ENCODE assay signal across 10 mouse cellular contexts in the genomic region with DNA sequence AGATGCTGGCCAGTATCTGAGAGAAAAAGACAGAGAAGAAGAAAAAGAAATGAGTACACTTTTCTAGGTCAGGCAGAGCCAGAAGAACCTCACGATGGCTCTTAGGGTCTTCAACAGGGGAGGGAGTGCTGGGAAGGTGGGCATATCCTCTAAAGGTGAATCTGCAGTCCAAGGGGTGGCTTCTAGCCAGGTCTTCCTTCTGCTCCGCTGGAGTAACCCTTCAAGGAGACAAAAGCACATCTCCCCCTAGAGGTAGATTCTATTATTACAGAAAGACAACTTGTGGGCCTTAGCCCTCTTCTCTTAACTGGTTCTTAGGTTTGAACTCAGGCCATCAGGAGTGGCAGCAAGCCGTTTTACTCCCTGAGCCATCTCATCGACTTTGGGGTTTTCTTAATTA. TPM values are rescaled to one million over a fixed set of nuclear protein-coding genes. Genes with fewer than 3 reads are reported as not detected.
A peak's percentile ranks its signal among the peaks of the same experiment; 100 is the strongest.
DNase-seq lines count a peak whose midpoint lies in the region; ATAC-seq and TF ChIP-seq lines count a peak whose summit lies in the region.
"Had no signal": no experiment of that assay in that cellular context is flagged by ENCODE, and none has a peak within 500 bp of the region (broad histone marks: within the 10 kb centered on the region; RNA-seq: fewer than 3 reads in every experiment).

No protein-coding gene starts in this region.

- WGBS in forebrain, embryonic 14.5 days = 8% methylated on average over 4 of the region's 4 CpGs
- 16% methylated on average over 4 of the region's 4 CpGs for WGBS in forebrain, embryonic 16.5 days
- WGBS in heart, embryonic 12.5 days = 12% methylated on average over 4 of the region's 4 CpGs
- WGBS in liver, postnatal 0 days (ENCODE audit: insufficient replicate concordance) = 8% methylated on average over 4 of the region's 4 CpGs

- TF ChIP-seq EP300 in liver, postnatal 0 days (IDR thresholded peaks at IDR 0.05; ENCODE audit: low read depth) = no peak

- H3K27ac ChIP-seq in forebrain, embryonic 14.5 days (ENCODE audit: low read depth, low read length) = no peak overlapping the region
- H3K27ac ChIP-seq in forebrain, embryonic 16.5 days (ENCODE audit: low read length) = no peak overlapping the region
- H3K27ac ChIP-seq in heart, embryonic 12.5 days (ENCODE audit: poor library complexity, severe bottlenecking) = no peak overlapping the region
- no peak overlapping the region for H3K27ac ChIP-seq in liver, postnatal 0 days (ENCODE audit: low read depth)
- H3K27ac ChIP-seq: hindbrain, embryonic 15.5 days had no signal

- 0 out of 2 replicates have a peak, but pooled peaks have one; percentile 37 for ATAC-seq in forebrain, embryonic 14.5 days
- no peak for ATAC-seq in forebrain, embryonic 16.5 days
- ATAC-seq in heart, embryonic 12.5 days (ENCODE audit: insufficient number of reproducible peaks, low FRiP score) = 0 out of 2 replicates have a peak, but pooled peaks have one; percentile 45
- peak; percentile 44; the same call in 1 of the 2 replicates for ATAC-seq in liver, postnatal 0 days

- no peak overlapping the region for H3K9ac ChIP-seq in forebrain, embryonic 14.5 days (ENCODE audit: low read length)
- H3K9ac ChIP-seq in forebrain, embryonic 16.5 days (replicated peaks; ENCODE audit: low read depth, low read length) = no peak overlapping the region
- H3K9ac ChIP-seq in heart, embryonic 12.5 days = no peak overlapping the region
- H3K9ac ChIP-seq in liver, postnatal 0 days (replicated peaks) = no peak overlapping the region
- H3K9ac ChIP-seq: hindbrain, embryonic 15.5 days had no signal

- TF ChIP-seq CTCF in liver, postnatal 0 days (IDR thresholded peaks at IDR 0.05; ENCODE audit: low read depth) = peak; percentile 76

- H3K4me1 ChIP-seq in forebrain, embryonic 14.5 days (ENCODE audit: control insufficient read depth, insufficient read depth, low read length) = no peaks in the 10 kb centered on the region
- 0 out of 2 replicates have a peak, but pooled peaks cover 3% of the 10 kb centered on the region for H3K4me1 ChIP-seq in forebrain, embryonic 16.5 days (replicated peaks; ENCODE audit: control insufficient read depth, insufficient read depth, low read length)
- H3K4me1 ChIP-seq in heart, embryonic 12.5 days (replicated peaks) = 0 out of 2 replicates have a peak, but pooled peaks cover under 1% of the 10 kb centered on the region
- no peaks in the 10 kb centered on the region for H3K4me1 ChIP-seq in liver, postnatal 0 days (ENCODE audit: insufficient read depth)
- H3K4me1 ChIP-seq: hindbrain, embryonic 15.5 days had no signal

- no peaks in the 10 kb centered on the region for H3K36me3 ChIP-seq in forebrain, embryonic 14.5 days (ENCODE audit: control insufficient read depth, insufficient read depth, low read length)
- H3K36me3 ChIP-seq in forebrain, embryonic 16.5 days (ENCODE audit: control insufficient read depth, insufficient read depth) = no peaks in the 10 kb centered on the region
- no peaks in the 10 kb centered on the region for H3K36me3 ChIP-seq in heart, embryonic 12.5 days
- H3K36me3 ChIP-seq in liver, postnatal 0 days (replicated peaks; ENCODE audit: insufficient read depth, low read length) = no peaks in the 10 kb centered on the region
- H3K36me3 ChIP-seq: G1E; hindbrain, embryonic 15.5 days had no signal

- H3K4me3 ChIP-seq in forebrain, embryonic 14.5 days (ENCODE audit: low read depth, low read length) = no peak overlapping the region
- no peak overlapping the region for H3K4me3 ChIP-seq in forebrain, embryonic 16.5 days (replicated peaks; ENCODE audit: low read length)
- no peak overlapping the region for H3K4me3 ChIP-seq in heart, embryonic 12.5 days
- H3K4me3 ChIP-seq in liver, postnatal 0 days (ENCODE audit: low read depth, low read length) = no peak overlapping the region
- H3K4me3 ChIP-seq: hindbrain, embryonic 15.5 days had no signal

- H3K4me2 ChIP-seq in forebrain, embryonic 14.5 days (ENCODE audit: low read length) = no peak overlapping the region
- no peak overlapping the region for H3K4me2 ChIP-seq in forebrain, embryonic 16.5 days (ENCODE audit: low read length)
- H3K4me2 ChIP-seq in heart, embryonic 12.5 days = no peak overlapping the region
- no peak overlapping the region for H3K4me2 ChIP-seq in liver, postnatal 0 days (ENCODE audit: low read depth, low read length)
- H3K4me2 ChIP-seq: hindbrain, embryonic 15.5 days had no signal

- DNase-seq in forebrain, embryonic 14.5 days (ENCODE audit: low spot score) = peak; percentile 90
- peak; percentile 75 for DNase-seq in 416B (ENCODE audit: low read depth)
- DNase-seq in c-Kit-negative CD71-positive TER-119-positive erythroid progenitor cells, embryonic 14.5 days (ENCODE audit: low read depth, low spot score) = peak; percentile 64
- DNase-seq in liver, postnatal 0 days = peak; percentile 32
- no peak for DNase-seq in urinary bladder, postnatal 10 days (ENCODE audit: low spot score)
- no peak for DNase-seq in gastrocnemius, postnatal 36 days

- no peaks in the 10 kb centered on the region for H3K27me3 ChIP-seq in forebrain, embryonic 14.5 days (replicated peaks; ENCODE audit: control insufficient read depth, insufficient read depth, low read length)
- no peaks in the 10 kb centered on the region for H3K27me3 ChIP-seq in forebrain, embryonic 16.5 days (replicated peaks; ENCODE audit: control insufficient read depth, insufficient read depth, low read length)
- no peaks in the 10 kb centered on the region for H3K27me3 ChIP-seq in heart, embryonic 12.5 days (replicated peaks)
- 0 out of 2 replicates have a peak, but pooled peaks cover 4% of the 10 kb centered on the region for H3K27me3 ChIP-seq in liver, postnatal 0 days (ENCODE audit: insufficient read depth, low read length)
- H3K27me3 ChIP-seq: hindbrain, embryonic 15.5 days had no signal

- no peaks in the 10 kb centered on the region for H3K9me3 ChIP-seq in forebrain, embryonic 14.5 days (replicated peaks; ENCODE audit: control insufficient read depth, low read length)
- H3K9me3 ChIP-seq in forebrain, embryonic 16.5 days (ENCODE audit: control insufficient read depth, low read length) = no peaks in the 10 kb centered on the region
- no peaks in the 10 kb centered on the region for H3K9me3 ChIP-seq in heart, embryonic 12.5 days (replicated peaks)
- H3K9me3 ChIP-seq in liver, postnatal 0 days (ENCODE audit: low read length) = no peaks in the 10 kb centered on the region
- H3K9me3 ChIP-seq: G1E; hindbrain, embryonic 15.5 days had no signal

- intact Hi-C loops in gastrocnemius, postnatal 36 days (cut with DNase I) = no loop called here

RNA-seq across cellular contexts. Expression of gene Unc13b, which starts 6.1 kb away (rescaled TPM):
- 8.1 and 12.3 TPM in 2 replicates for polyA plus RNA-seq in forebrain, embryonic 14.5 days (2014; fragmentation: Nextera tagmentation; extraction: Ambion mirVana)
- 15.5 and 21.6 TPM in 2 replicates for polyA plus RNA-seq in forebrain, embryonic 16.5 days (2015; fragmentation: Nextera tagmentation; extraction: Ambion mirVana)
- 15.1 and 15.8 TPM in 2 replicates for polyA plus RNA-seq in heart, embryonic 12.5 days (2016; fragmentation: Nextera tagmentation; extraction: Ambion mirVana)
- polyA plus RNA-seq in liver, postnatal 0 days (2015; fragmentation: Nextera tagmentation; extraction: Ambion mirVana) = 0.37 and 0.52 TPM in 2 replicates
- 1 to 10 TPM; 2.3 to 2.8 TPM for total RNA-seq in gastrocnemius, postnatal 36 days (2021)

RNA-seq across cellular contexts. Expression of gene Fam214b, which starts 6.6 kb away (rescaled TPM):
- 19.3 and 26.7 TPM in 2 replicates for polyA plus RNA-seq in forebrain, embryonic 14.5 days (2014; fragmentation: Nextera tagmentation; extraction: Ambion mirVana)
- polyA plus RNA-seq in forebrain, embryonic 16.5 days (2015; fragmentation: Nextera tagmentation; extraction: Ambion mirVana) = 39.2 and 48.2 TPM in 2 replicates
- 17.4 and 19.3 TPM in 2 replicates for polyA plus RNA-seq in heart, embryonic 12.5 days (2016; fragmentation: Nextera tagmentation; extraction: Ambion mirVana)
- polyA plus RNA-seq in liver, postnatal 0 days (2015; fragmentation: Nextera tagmentation; extraction: Ambion mirVana) = 11.3 and 11.7 TPM in 2 replicates
- total RNA-seq in gastrocnemius, postnatal 36 days (2021) = 10 to 100 TPM; 22.1 to 30.6 TPM

RNA-seq across cellular contexts. Expression of gene Stoml2, which starts 21.1 kb away (rescaled TPM):
- 302 and 334 TPM in 2 replicates for polyA plus RNA-seq in forebrain, embryonic 14.5 days (2014; fragmentation: Nextera tagmentation; extraction: Ambion mirVana)
- polyA plus RNA-seq in forebrain, embryonic 16.5 days (2015; fragmentation: Nextera tagmentation; extraction: Ambion mirVana) = 237 and 238 TPM in 2 replicates
- polyA plus RNA-seq in heart, embryonic 12.5 days (2016; fragmentation: Nextera tagmentation; extraction: Ambion mirVana) = 208 and 219 TPM in 2 replicates
- 114 and 116 TPM in 2 replicates for polyA plus RNA-seq in liver, postnatal 0 days (2015; fragmentation: Nextera tagmentation; extraction: Ambion mirVana)
- 10 to 100 TPM; 78.9 to 95.1 TPM for total RNA-seq in gastrocnemius, postnatal 36 days (2021)

RNA-seq across cellular contexts. Expression of gene Pigo, which starts 27.0 kb away (rescaled TPM):
- polyA plus RNA-seq in forebrain, embryonic 14.5 days (2014; fragmentation: Nextera tagmentation; extraction: Ambion mirVana) = 18.1 and 18.2 TPM in 2 replicates
- 20.9 and 24.5 TPM in 2 replicates for polyA plus RNA-seq in forebrain, embryonic 16.5 days (2015; fragmentation: Nextera tagmentation; extraction: Ambion mirVana)
- polyA plus RNA-seq in heart, embryonic 12.5 days (2016; fragmentation: Nextera tagmentation; extraction: Ambion mirVana) = 15.8 and 18.7 TPM in 2 replicates
- 7.6 and 8.3 TPM in 2 replicates for polyA plus RNA-seq in liver, postnatal 0 days (2015; fragmentation: Nextera tagmentation; extraction: Ambion mirVana)
- total RNA-seq in gastrocnemius, postnatal 36 days (2021) = 1 to 10 TPM; 5.2 to 5.9 TPM

RNA-seq across cellular contexts. Expression of gene Fancg, which starts 42.3 kb away (rescaled TPM):
- 17.3 and 26.1 TPM in 2 replicates for polyA plus RNA-seq in forebrain, embryonic 14.5 days (2014; fragmentation: Nextera tagmentation; extraction: Ambion mirVana)
- polyA plus RNA-seq in forebrain, embryonic 16.5 days (2015; fragmentation: Nextera tagmentation; extraction: Ambion mirVana) = 32.8 and 33.2 TPM in 2 replicates
- 12.2 and 12.9 TPM in 2 replicates for polyA plus RNA-seq in heart, embryonic 12.5 days (2016; fragmentation: Nextera tagmentation; extraction: Ambion mirVana)
- polyA plus RNA-seq in liver, postnatal 0 days (2015; fragmentation: Nextera tagmentation; extraction: Ambion mirVana) = 4.5 and 5.5 TPM in 2 replicates
- 1 to 10 TPM in 1 of 2 experiments, under 1 TPM in 1; 0.84 to 1.1 TPM for total RNA-seq in gastrocnemius, postnatal 36 days (2021)

Comparison
In these comparisons a context has a peak if more than half of its experiments do, and no peak if none do; other contexts are left out.
1. DNase-seq: peak in forebrain, embryonic 14.5 days (single experiment), 416B (single experiment), c-Kit-negative CD71-positive TER-119-positive erythroid progenitor cells, embryonic 14.5 days (single experiment) and liver, postnatal 0 days (single experiment); none in urinary bladder, postnatal 10 days (single experiment) and gastrocnemius, postnatal 36 days (0 of 2).